Mouse (Mus musculus): ENCODE measurements at regions not wholly inside any gene's neighbourhood (a gene's known extent, or its start where the extent isn't known, plus 50 kb on each side); places are given as distances from the start of the nearest gene placed in this dataset.

DNA sequence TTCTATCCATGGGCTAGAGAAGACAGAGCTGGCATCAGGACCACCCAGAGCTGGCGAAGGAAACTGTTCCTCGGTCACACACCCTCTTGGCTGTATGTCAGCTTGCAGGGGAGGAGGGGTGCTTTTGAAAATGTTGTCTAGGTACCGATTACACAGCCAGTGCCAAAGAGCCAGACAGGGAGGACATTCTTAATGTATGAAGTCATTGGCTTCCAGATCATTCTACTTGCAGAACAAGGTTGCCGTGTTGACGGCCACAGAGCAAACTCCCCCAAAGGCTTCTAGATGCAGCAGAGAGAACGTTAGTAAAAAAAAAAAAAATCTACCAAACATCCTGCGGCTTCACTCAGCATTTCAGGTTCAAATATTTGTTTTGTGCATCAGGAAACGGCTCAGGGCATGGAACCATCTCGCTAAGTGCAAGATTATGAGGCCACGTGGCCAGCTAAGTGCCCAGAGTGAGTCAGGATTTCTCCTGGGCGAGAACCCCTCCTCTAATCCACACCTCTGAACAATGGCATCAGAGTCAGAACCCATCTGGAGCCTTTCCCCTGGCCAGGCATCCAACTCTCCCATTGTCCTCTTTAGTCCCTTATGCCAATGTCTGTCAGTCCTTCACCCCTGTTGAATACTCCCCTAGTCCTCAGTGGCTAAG lies 80.1 kb upstream of the Ubl3 start:
- no peak for TF ChIP-seq GATA4 (IDR thresholded peaks at IDR 0.05; ENCODE audit: insufficient replicate concordance, low read length)

DNA sequence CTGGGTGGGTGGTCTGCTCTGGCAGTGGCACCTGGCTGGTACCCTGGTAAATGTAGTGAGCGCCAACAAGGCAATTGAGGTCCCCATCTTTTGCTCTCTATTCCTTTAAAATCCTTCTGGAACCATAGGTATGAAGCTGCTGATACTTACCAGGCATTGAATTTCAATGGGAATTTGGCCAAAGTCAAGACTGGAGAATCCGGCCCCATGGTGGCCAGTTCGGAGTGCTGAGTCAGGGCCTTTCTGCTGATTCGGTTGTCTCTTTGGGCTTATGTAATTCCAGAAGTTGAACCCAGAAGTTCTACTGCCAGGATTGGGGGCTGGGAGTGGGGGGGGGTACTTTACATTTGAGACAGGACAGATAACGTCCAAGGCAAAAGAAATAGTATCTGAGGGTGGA lies 79.0 kb upstream of the Ubl3 start:
- TF ChIP-seq GATA4 (IDR thresholded peaks at IDR 0.05; ENCODE audit: insufficient replicate concordance, low read length), result no peak

DNA sequence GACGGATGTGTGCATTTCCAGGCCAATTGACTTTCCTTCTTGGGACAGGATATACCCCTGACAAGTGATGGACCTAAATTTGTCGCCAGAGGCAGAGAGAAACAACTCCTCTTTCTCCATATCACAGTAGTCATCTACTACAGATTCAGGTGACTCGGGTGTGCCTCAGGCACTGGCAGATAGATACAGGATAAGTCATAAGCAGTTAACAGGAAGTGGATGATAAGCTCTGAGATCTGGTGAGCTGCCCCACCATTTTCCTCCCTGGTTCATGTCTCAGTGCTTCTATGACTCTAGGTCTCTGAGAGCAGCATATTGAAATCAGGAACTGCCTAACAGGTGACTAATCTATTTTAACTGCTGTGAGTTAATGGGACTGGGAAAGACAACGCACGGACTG lies 73.4 kb upstream of the Ubl3 start:
- no peak for TF ChIP-seq GATA4 (IDR thresholded peaks at IDR 0.05; ENCODE audit: insufficient replicate concordance, low read length)

DNA sequence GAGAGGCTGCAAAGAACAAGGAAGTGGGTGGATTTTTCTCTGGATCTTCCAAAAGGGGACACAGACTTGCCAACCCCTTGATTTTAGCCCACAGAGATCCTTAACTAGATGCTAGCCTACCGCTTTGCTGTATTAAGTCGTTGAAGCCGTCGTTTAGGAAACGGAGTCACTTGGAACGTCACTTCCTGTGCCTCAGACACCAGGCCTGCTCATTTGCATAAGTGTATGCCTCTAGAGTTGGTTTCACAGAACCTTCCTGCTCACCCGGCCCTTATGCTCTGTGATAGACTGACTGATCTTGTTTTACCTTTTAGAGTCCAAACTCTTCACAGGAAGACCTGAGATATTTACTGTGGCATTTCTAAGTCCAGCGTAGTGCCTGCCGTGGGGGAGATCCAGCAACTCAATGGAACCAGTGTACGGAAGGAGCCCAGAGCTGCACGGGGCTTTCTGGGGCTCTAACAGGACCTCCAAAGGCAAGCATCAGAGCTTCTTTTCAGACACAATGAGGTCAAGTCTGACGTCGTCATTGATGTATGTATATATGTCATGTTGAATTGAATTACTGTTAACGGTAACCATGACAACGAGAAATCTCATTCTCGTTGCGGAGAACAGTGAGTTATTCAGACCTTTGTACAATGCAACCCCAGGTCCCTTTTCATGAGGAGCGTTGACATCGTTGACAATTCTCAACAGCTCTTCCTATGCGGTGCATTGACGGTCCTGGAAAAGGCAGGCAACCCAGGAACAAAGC lies 72.2 kb upstream of the Ubl3 start:
- no peak for TF ChIP-seq GATA4 (IDR thresholded peaks at IDR 0.05; ENCODE audit: insufficient replicate concordance, low read length)

DNA sequence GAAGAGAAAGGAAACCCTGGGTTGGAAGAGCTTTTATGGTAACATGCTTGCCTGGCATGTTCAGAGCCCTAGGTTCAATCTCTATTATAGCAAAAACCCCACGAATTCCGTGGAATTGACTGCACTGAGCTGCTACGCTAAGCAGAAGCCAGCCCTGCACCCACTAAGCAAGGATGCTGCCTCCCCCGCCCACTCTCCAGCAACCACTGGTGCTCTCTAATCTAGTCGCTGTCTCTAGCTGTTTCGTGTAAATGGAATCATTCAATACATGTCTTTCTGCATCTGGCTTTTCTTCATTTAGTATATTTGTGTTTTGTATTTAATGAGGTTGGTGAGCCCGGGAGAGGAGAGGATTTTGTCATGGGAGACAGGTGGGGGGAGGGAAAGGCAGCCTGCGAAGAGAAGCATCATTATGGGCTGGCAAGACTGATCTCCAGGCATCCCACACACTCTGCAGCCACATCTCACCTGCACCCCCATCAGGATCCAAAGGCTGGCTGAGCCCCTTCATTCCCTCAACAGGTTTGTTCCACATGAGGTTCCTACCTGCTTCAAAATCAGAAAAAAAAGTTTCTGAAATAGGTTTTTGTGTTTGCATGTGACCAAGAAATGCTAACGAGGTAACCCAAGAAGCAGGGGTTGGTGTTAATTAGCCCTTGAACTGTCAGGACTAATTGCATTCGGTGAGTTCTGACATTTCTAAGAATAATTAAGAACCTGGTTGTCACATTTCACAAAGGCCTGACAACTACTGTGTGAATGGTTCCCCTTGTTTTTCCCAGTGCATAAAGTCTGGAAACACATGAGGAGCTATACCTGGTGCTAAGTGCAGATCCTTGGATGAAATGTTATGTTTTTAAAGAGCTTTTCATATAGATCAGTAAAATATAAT lies 68.6 kb upstream of the Ubl3 start:
- no peak for TF ChIP-seq GATA4 (IDR thresholded peaks at IDR 0.05; ENCODE audit: insufficient replicate concordance, low read length)

DNA sequence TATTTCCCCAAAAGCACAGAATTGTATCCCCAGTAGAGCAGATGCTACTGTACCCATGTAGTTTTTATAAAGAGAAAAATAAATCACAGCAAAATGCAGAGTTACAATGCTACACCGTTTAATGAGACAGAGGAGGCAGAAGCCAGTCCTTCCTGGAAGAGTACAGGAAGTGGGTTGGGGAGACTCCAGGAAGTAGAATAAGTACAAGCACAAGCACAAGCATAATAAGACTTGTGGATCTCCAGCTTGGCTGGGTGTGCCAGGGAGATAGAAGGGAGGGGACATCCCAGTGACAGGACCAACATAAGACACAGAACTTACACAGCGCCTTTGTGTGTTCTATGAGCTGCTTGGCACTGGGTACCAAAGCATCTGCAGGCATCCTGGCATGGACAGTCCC lies 67.3 kb upstream of the Ubl3 start:
- TF ChIP-seq GATA4 (IDR thresholded peaks at IDR 0.05; ENCODE audit: insufficient replicate concordance, low read length), result no peak

DNA sequence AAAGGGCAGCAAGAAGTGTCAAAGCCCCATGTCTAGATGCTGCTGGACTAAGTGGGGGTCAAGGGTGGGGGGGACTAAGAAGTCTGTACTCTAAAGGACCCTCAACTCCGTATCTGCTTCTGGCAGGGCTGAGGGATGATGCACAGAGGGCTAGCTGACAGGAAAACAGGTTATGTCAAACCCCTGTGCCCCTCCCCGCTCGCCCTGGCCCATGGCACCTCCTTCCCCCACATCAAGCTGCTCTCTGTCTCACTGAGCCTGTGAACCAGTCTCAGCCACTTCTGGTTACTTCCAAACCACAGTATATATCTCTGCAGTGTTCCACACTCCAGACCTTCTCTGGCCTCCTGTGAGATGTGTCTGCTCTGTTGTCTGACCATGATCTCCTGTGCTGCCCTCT lies 63.8 kb upstream of the Ubl3 start:
- no peak for TF ChIP-seq GATA4 (IDR thresholded peaks at IDR 0.05; ENCODE audit: insufficient replicate concordance, low read length)

DNA sequence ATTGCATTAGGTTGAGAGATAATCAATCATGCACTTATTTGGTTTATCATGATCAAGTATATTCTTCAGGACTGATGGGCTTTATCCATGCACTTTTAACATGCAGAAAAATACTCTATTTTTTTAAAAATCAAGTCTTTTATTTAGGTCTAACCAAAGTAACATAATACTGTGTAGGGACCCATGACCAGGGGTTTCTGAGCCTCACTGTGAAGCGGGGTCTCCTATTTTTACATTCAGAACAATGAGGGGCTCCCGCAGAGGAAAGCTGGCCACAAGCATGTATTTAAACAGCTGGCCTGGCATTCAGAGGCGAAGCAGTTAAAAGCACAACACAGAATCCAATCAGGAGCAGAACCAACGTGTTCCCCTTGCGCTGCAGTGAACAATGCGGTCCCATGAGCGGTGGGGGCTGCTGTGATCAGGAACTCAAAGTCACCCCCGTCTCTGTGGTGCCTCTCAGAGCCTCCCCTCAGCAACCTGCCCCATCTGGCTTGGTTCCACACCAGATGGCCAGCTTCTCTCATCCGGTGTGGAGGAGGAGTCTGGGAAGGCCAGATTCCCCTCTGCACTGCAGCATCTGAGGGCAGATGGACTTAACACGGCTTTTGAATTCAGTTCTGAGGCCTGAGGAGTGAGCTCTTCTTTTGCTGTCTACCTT lies 63.2 kb upstream of the Ubl3 start:
- no peak for TF ChIP-seq GATA4 (IDR thresholded peaks at IDR 0.05; ENCODE audit: insufficient replicate concordance, low read length)

DNA sequence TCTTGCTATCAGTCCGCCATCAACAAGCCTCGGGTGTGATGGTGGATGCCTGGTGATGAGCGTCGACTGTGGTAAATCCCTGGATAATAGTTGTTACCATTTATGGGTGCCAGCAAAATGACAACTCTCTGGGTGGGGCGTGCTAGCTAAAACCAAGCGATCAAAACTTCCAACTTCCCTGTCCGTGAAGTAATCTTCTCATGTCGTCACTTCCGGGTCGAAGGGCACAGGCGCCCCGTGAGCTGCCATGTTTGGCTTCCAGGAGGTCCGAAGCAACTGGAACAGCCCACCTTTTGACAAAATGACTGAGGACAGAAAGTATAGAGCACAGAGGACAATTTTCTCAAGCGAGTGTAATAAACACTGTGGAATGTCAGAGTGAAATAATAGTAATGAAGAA lies 62.5 kb upstream of the Ubl3 start:
- TF ChIP-seq GATA4 (IDR thresholded peaks at IDR 0.05; ENCODE audit: insufficient replicate concordance, low read length), result no peak

DNA sequence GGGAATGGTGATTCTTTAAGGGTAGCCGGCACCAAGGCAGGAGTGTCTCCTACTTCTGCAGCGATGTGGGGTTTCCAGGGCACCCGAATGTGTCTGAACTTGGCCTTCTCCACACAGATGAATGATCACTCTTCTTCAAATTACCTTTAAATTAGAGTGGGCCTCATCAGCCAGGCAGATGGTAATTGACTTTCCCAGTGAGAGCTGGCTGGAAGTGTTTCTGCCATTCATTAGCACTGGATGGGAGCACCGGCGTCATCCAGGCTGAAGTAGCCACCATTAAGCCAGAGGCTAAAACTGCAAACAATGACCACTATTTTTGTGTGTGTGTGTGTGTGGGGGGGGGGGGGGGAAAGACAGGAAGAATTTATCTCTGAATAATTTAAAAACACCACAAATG lies 58.7 kb upstream of the Ubl3 start:
- TF ChIP-seq GATA4 (IDR thresholded peaks at IDR 0.05; ENCODE audit: insufficient replicate concordance, low read length), result no peak

DNA sequence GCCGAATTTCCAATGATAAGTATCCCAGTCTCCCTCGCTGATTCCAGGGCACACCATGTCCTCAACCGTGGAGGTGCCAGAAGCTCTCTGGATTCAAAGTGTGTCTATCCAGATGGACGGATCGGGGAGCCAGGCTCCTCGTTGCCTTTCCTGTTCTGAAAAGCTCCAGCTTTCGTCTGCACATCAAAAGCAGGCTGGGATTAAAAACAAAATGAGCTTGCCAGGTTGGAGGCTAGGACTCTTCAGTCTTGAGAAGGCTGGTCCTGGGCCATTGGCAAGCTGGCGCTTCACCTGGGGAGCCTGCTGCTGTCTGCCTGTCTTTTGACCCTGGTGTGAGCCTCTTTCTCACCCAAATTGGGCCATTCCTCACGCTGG lies 56.9 kb upstream of the Ubl3 start:
- no peak for TF ChIP-seq GATA4 (IDR thresholded peaks at IDR 0.05; ENCODE audit: insufficient replicate concordance, low read length)

DNA sequence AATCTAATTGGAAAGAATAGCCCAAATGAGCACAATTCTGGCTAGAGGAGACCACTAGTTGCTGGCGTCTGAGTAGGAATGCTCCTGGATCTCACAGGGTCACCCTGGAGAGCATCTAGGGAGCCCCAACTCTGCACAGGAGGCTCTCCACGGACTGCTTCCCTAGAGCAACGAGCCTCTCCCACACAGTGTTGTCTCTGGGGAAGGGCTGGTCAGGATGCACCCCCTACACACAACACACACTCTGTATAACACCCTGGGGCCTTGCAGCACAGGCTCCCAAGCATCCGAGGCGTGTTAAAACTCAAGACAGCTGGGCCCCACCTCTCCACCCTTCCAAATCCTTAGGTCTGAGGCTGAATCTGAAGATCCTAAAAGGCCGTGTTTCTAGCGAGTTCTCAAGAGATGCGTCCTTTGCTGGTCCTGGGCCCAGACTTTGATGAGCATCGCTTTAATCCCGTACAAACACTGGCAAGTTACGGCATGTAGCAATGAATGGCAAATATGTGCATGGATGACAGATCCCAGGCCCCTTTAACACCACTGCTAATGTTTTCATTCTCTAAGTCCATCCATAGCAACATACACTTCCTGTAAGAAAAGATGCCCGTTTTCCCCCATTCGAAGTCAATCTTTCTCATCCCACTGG lies 56.4 kb upstream of the Ubl3 start:
- TF ChIP-seq GATA4 (IDR thresholded peaks at IDR 0.05; ENCODE audit: insufficient replicate concordance, low read length), result no peak

DNA sequence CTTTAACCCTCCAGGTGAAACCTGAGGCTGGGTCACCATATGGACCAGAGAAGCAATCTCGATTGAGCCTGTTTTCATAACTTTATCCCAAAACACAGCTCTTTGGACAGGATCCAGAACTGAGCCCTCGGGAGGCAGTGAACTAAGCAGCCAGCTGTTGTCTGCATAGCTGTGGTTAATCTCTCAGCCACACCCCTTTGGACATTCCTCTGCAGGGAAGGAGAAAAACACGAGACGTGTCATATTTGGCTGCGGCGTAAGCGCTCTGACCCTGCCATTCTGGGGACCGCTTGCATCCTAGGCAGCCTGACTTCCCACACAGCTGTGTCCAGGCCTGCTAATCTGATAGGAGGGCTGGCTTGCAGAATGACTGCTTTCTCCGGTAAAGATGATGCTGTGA lies 55.6 kb upstream of the Ubl3 start:
- TF ChIP-seq GATA4 (IDR thresholded peaks at IDR 0.05; ENCODE audit: insufficient replicate concordance, low read length), result no peak

DNA sequence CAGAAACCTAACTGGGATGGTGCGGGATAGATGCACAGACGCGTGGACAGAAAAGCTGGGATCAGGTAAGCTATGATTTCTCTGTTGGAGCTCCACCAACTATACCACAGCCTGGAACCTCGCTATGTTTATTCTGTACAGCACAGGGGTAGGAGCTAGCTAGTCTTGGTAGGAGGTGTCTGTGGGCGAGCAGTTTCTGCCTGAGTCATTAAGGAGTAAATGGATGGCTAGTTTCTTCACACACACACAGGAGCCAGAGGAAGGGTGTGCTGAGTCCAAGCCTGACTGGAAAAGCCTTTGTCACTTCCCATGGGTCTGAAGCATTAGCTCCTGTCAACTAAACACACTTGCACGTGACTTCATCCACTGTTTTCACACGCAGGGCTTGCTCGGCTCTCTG lies 53.1 kb upstream of the Ubl3 start:
- TF ChIP-seq GATA4 (IDR thresholded peaks at IDR 0.05; ENCODE audit: insufficient replicate concordance, low read length), result no peak
